Mouse (Mus musculus) G1E (cell line): ENCODE data around the gene Sntb2.

Experiments used
- CTCF ChIP-seq: IDR thresholded peaks from 2 replicates; pipeline ENCODE4 v1.5.1; 2012; ENCODE audit warnings: low read depth, low read length, inconsistent platforms, mixed read lengths
- GATA1 ChIP-seq: IDR thresholded peaks from 2 replicates; pipeline ENCODE4 v1.6.1; 2012; ENCODE audit warnings: borderline replicate concordance, low read length, inconsistent platforms, mixed read lengths

GRCm38 (mm10) chr8:106957086-106957485 is 21.5 kb downstream of the Sntb2 start:
- TF ChIP-seq GATA1 (no peak), CTCF (no peak)
